Mouse (Mus musculus) thymus, postnatal 36 days (tissue): ENCODE results near the gene Hist1h4i.

Source experiments
- DNase-seq, 2 experiments: peaks; one replicate each; pipeline ENCODE4 v3.0.0; 2022; ENCODE audit warnings: mixed read lengths in 2 of 2

Gene Hist1h4i

GRCm38 (mm10) chr13:22007872-22008271 is 33.3 kb downstream of the Hist1h4i start:
- no peak for DNase-seq

GRCm38 (mm10) chr13:22007121-22007510 is 34.0 kb downstream of the Hist1h4i start:
- no peak for DNase-seq

GRCm38 (mm10) chr13:22006334-22007120 is 34.6 kb downstream of the Hist1h4i start:
- DNase-seq = peak; percentile 75 to 77

GRCm38 (mm10) chr13:22005605-22006333 is 35.4 kb downstream of the Hist1h4i start:
- peak; percentile 68 to 75 for DNase-seq

GRCm38 (mm10) chr13:22001823-22002222 is 39.3 kb downstream of the Hist1h4i start:
- DNase-seq = peak in 1 of 2 experiments; percentile 29

GRCm38 (mm10) chr13:22001346-22001745 is 39.8 kb downstream of the Hist1h4i start:
- no peak for DNase-seq

- DNase-seq = no peak
These were observed 42.0 kb downstream of the Hist1h4i start for GRCm38 (mm10) chr13:21999147-21999546.

GRCm38 (mm10) chr13:21998412-21998811 is 42.8 kb downstream of the Hist1h4i start:
- no peak for DNase-seq

GRCm38 (mm10) chr13:21997821-21998220 is 43.3 kb downstream of the Hist1h4i start:
- DNase-seq = no peak

- no peak for DNase-seq
These were observed 43.9 kb downstream of the Hist1h4i start for GRCm38 (mm10) chr13:21997201-21997820.

- DNase-seq = no peak
These were observed 44.3 kb downstream of the Hist1h4i start for GRCm38 (mm10) chr13:21996840-21997185.

- no peak for DNase-seq
These were observed 44.9 kb downstream of the Hist1h4i start for GRCm38 (mm10) chr13:21996101-21996839.

- DNase-seq = peak; percentile 43 to 45
These were observed 45.7 kb downstream of the Hist1h4i start for GRCm38 (mm10) chr13:21995331-21995914.

- no peak for DNase-seq
These were observed 46.3 kb downstream of the Hist1h4i start for GRCm38 (mm10) chr13:21994896-21995295.

GRCm38 (mm10) chr13:21993957-21994738 is 47.0 kb downstream of the Hist1h4i start:
- peak; percentile 48 for DNase-seq

GRCm38 (mm10) chr13:21992550-21992949 is 48.6 kb downstream of the Hist1h4i start:
- no peak for DNase-seq
